Mouse (Mus musculus): ENCODE measurements at regions not wholly inside any gene's neighbourhood (a gene's known extent, or its start where the extent isn't known, plus 50 kb on each side); places are given as distances from the start of the nearest gene placed in this dataset.

DNA sequence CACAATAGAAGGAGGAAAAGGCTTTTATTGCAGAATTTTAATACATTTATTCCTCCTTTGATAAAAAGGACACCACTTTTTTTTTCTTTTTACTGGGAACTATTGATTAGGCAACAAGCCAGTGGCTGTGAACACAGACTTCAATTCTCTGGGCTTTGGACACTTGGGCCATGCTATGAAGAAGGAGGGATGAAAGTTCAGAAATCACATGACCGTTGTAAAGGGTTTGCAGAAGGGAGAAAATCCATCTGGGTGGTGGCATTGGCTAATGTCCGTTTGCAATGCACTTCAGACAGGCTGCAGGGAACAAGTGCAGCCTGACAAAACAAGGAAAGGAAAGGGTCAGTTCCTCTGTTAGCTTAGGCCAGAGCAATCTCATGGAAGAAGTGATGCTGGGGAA is 60.9 kb upstream of the Aoah start:
- H3K27me3 ChIP-seq (ENCODE audit: control insufficient read depth, insufficient read depth, low read length), result no peaks in the 10 kb centered on the region
- no peak overlapping the region for H3K4me2 ChIP-seq (replicated peaks; ENCODE audit: low read depth, low read length)
- no peaks in the 10 kb centered on the region for H3K9me3 ChIP-seq (ENCODE audit: control insufficient read depth, low read length)
- H3K4me3 ChIP-seq (ENCODE audit: low read length), result no peak overlapping the region
- H3K36me3 ChIP-seq (ENCODE audit: control insufficient read depth, insufficient read depth, low read length), result no peaks in the 10 kb centered on the region
- H3K4me1 ChIP-seq (ENCODE audit: control insufficient read depth, insufficient read depth, low read length), result no peaks in the 10 kb centered on the region
- ATAC-seq (ENCODE audit: low FRiP score, low TSS enrichment), result no peak
- 48% methylated on average over 2 of the region's 2 CpGs for WGBS
- H3K27ac ChIP-seq (ENCODE audit: low read depth, low read length), result no peak overlapping the region
- no peak overlapping the region for H3K9ac ChIP-seq (ENCODE audit: low read depth, low read length)

DNA sequence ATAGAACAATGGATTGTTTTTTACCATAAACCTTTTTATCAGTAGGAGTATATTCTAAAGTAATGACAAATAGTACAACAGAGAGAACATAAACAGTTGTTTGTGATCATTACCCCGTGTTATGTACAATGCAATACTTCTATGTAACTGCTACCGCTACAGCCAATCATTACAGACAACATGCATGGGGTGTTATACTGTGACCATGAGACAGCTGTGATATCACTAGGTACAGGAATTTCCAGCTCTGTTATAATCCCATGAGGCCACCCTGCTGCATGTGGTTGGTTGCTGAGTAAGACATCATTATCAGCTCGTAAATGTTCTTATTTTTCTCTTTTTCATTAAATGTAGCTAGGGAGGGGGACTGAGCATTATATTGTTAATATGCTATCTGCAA is 59.6 kb upstream of the Aoah start:
- ATAC-seq (ENCODE audit: low FRiP score, low TSS enrichment), result no peak
- 86% methylated on average over 3 of the region's 3 CpGs for WGBS

GRCm38 (mm10) chr13:20736609-20737008 is 57.3 kb upstream of the Aoah start:
- Histone ChIP-seq H3K36me3 (ENCODE audit: control insufficient read depth, insufficient read depth, low read length) (no peaks in the 10 kb centered on the region), H3K27me3 (ENCODE audit: control insufficient read depth, insufficient read depth, low read length) (no peaks in the 10 kb centered on the region), H3K9me3 (ENCODE audit: control insufficient read depth, low read length) (0 out of 2 replicates have a peak, but pooled peaks cover 5% of the 10 kb centered on the region), H3K4me2 (replicated peaks; ENCODE audit: low read depth, low read length) (no peak overlapping the region), H3K27ac (ENCODE audit: low read depth, low read length) (no peak overlapping the region), H3K4me3 (ENCODE audit: low read length) (no peak overlapping the region), H3K9ac (ENCODE audit: low read depth, low read length) (no peak overlapping the region), H3K4me1 (ENCODE audit: control insufficient read depth, insufficient read depth, low read length) (no peaks in the 10 kb centered on the region)
- no peak for ATAC-seq (ENCODE audit: low FRiP score, low TSS enrichment)

More for the DNA sequence above, 59.6 kb upstream of the Aoah start:
- no peaks in the 10 kb centered on the region for H3K27me3 ChIP-seq (ENCODE audit: control insufficient read depth, insufficient read depth, low read length)
- H3K4me2 ChIP-seq (replicated peaks; ENCODE audit: low read depth, low read length), result no peak overlapping the region
- no peak overlapping the region for H3K4me3 ChIP-seq (ENCODE audit: low read length)
- H3K27ac ChIP-seq (ENCODE audit: low read depth, low read length), result no peak overlapping the region
- 0 out of 2 replicates have a peak, but pooled peaks cover 5% of the 10 kb centered on the region for H3K9me3 ChIP-seq (ENCODE audit: control insufficient read depth, low read length)
- H3K9ac ChIP-seq (ENCODE audit: low read depth, low read length), result no peak overlapping the region
- no peaks in the 10 kb centered on the region for H3K36me3 ChIP-seq (ENCODE audit: control insufficient read depth, insufficient read depth, low read length)
- no peaks in the 10 kb centered on the region for H3K4me1 ChIP-seq (ENCODE audit: control insufficient read depth, insufficient read depth, low read length)
